Mouse (Mus musculus) liver, embryonic 14 days (tissue): ENCODE data around the gene Fa2h. TPM values are rescaled to one million over a fixed set of nuclear protein-coding genes. Genes with fewer than 3 reads are reported as not detected.

Source experiments
- polyA plus RNA-seq: library from polyadenylated mRNA; depleted of rRNA; stranded (reverse); fragments of >200 nt; gene quantifications from 2 replicates; pipeline ENCODE4 v1.2.3, GENCODE M21; 2012; rRNA removed

The Fa2h gene
- 0.02 and 0.03 TPM in 2 replicates for polyA plus RNA-seq

GRCm38 (mm10) chr8:111393391-111394363 is at the start of gene Fa2h:
Fa2h (minus strand) TSS chr8:111393824.

DNA sequence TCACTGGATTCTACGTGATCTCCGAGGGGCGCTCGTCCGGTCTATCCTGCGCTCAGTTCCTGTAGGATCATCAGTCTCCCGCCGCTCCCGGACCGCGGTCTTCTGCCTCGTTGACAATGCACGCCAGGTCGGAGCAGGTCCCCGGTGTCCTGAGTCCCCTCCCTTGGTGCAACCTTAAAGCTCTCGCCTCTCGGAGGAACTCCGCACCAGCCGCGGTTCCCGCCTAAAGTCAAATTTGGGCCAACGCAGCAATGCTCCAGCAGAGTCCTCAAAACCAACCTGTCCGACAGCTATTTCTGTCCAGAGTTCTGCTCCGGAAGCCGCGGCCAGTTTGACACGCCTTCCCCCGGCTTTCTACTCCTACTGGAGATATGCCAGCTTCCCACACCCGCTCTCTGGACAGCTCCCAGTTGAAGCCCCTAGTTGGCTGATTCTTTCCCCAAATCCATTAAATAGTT is 55.7 kb downstream of the Fa2h start, which contains the start of gene Mlkl:
TSS of gene Mlkl (minus strand) at position 288 of the 458 bp plus-strand sequence.

GRCm38 (mm10) chr8:111299821-111300568 is 93.6 kb downstream of the Fa2h start, which contains the start of gene Rfwd3:
Rfwd3 (minus strand) TSS chr8:111300222.

Other genes with a start within 250 kb of the Fa2h start
- 6.3 and 6.7 TPM in 2 replicates for gene Glg1, start 134.6 kb downstream of the Fa2h start, polyA plus RNA-seq
- gene Rfwd3, start 93.6 kb downstream of the Fa2h start, polyA plus RNA-seq: 22.9 and 29.5 TPM in 2 replicates
- gene Mlkl, start 55.6 kb downstream of the Fa2h start, polyA plus RNA-seq: 1.7 and 2.7 TPM in 2 replicates
- 2.7 and 2.8 TPM in 2 replicates for gene Wdr59, start 128.3 kb upstream of the Fa2h start, polyA plus RNA-seq
- gene Znrf1, start 142.3 kb upstream of the Fa2h start, polyA plus RNA-seq: 11.3 and 12.5 TPM in 2 replicates
- gene Ldhd, start 236.6 kb upstream of the Fa2h start, polyA plus RNA-seq: 0.13 and 0.15 TPM in 2 replicates
- 3.7 and 4.2 TPM in 2 replicates for gene Zfp1, start 249.6 kb upstream of the Fa2h start, polyA plus RNA-seq